Mouse (Mus musculus): ENCODE data around the gene Zscan22. TPM values are rescaled to one million over a fixed set of nuclear protein-coding genes. Genes with fewer than 3 reads are reported as not detected.
A peak's percentile ranks its signal among the peaks of the same experiment; 100 is the strongest.
"Not testable (repeated sequence)": the region's sequence is repeated elsewhere in the genome, so short reads cannot be mapped to it uniquely, and the experiment has no call there.

Zscan22 gene
- total RNA-seq (2021), result 1 to 10 TPM; 2.8 to 3.4 TPM
- long read RNA-seq, experiment 1, partial matches to known transcripts, result 0 of 3 reads
- long read RNA-seq, experiment 1, other reads (novel, unspliced or antisense), result 1 of 3 reads
- long read RNA-seq, experiment 2, result 0 reads

- peak; percentile 96 for DNase-seq (ENCODE audit: low spot score)
Observed at GRCm38 (mm10) chr7:12897655-12898410, at the start of gene Zscan22. Zscan22 (plus strand) TSS chr7:12897815.

DNA sequence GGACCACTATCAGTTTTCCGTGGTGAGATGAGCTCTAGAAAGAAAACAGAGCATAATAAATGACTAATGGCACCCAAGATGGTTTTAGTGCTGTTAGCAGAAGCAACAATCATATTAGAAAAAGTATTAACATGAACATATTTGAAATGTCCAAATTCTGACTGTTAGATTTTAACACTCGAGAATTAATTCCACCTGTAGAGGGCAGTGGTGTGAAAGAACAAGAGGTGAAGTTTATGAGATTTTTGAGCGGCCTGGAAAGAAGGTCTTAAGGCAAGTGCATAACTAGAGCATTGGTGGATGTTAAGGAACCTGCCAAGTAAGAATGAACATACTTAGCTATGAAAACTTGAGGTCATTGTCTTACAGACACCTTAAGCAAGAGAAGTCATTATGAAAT, 23.3 kb upstream of the Zscan22 start:
- DNase-seq (ENCODE audit: low spot score), result peak; percentile 8

- DNase-seq (ENCODE audit: low spot score), result no peak
Observed at GRCm38 (mm10) chr7:12880036-12880435, 17.6 kb upstream of the Zscan22 start.

DNA sequence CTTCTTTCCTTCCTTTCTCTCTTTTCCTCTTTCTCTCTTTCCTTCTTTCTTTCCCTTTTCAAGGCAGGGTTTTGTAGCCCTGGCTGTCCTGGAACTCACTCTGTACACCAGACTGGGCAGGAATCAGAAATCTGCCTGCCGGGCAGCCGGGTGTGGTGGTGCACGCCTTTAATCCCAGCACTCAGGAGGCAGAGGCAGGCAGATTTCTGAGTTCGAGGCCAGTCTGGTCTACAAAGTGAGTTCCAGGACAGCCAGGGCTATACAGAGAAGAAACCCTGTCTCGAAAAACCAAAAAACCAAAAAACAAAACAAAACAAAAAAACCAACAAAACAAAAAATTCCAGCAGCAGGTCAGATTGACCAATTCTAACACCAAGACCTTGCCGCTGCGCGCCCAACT, 17.1 kb upstream of the Zscan22 start:
- not testable (repeated sequence) for DNase-seq (ENCODE audit: low spot score)

DNA sequence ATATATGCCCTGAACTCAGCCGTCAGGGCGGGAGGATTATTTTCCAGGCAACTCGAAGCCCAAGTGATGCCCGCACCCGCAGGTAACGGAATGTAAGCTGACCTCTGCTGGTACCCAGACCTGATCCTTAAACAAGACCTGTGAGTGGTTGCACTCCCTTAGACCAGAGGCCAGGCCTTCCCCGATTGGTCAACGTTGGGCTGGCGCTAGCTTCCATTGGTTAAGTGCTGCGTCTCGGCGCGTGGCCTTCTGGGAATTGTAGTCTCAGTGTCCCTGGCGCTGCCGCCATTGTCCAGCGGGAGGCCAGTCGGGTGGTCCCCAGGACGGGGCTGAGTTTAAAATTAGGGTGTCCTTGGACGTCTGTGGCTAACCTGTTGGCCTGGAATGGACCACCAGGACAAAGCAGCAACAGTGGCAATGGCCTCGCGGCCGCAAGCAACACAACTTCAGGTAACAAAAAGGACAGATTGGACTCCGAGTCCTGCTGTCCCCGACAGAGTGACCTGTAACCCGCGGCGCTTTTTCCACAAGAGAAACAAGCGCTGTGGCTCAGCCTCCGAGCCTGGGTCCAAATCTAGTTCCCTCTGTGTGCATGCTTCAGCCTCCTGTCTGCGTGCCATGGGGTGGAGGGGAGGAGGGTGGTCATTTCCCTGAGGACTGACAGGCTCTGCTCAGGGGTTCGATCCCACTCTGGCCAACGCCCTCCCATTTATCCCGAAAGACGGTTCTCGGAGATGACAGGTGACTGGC, 16.5 kb upstream of the Zscan22 start, which contains the start of gene Zfp128:
Zfp128 (plus strand) TSS at position 267 of the 750 bp plus-strand sequence.
- DNase-seq (ENCODE audit: low spot score), result peak; percentile 95

DNA sequence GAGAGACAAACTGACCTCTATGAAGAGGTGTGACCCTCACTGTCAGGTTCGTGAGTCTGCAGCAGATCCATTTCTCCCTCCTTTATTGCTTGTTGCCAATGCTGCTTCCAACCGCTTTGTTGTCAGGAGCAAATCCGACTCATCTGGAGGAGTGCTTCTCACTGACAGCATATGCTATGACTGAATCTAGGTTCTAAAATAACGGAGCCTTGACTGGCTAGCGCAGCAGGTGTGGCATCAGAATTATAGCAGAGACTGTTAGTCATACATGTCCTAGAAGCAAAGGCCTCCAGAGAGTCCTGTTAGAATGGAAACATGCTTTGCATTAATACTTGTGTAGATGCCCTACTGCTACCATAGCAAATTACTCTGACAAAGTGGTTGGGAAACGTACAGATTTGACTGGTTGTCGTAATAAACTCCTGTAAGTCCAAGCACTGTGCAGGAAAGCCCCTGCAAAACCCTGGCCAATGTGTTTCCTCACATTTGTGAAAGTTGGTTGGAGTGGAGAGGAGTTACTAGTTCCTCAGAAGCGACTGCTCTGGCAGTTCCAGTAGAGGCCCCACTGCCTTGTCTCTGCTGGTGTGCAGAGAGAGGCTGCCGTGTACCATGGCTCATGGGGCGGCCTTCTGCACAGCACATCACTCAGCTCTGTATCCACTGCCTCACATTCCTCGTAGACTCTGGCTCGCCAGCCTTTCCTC, 10.9 kb upstream of the Zscan22 start:
- no peak for DNase-seq (ENCODE audit: low spot score)

DNA sequence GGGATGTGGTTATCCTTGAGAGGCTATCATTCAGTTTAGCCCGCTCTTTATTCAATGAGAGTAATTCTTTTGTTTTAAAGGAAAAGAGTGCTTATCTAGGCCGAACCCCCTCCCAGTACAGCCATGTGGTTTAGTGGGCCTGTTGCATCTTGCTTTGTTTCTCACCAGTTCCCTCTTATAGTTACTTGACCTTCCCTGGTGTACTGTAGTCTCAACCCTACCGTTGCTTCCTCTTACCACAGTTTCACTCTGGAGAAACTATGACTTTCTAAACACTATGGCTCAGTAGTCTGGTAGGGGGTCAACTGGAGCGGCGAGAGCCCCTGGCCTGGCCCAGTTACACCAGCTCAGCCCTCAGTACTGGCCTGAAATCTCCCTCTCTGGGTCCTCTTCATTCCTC, 10.0 kb upstream of the Zscan22 start:
- no peak for DNase-seq (ENCODE audit: low spot score)

DNA sequence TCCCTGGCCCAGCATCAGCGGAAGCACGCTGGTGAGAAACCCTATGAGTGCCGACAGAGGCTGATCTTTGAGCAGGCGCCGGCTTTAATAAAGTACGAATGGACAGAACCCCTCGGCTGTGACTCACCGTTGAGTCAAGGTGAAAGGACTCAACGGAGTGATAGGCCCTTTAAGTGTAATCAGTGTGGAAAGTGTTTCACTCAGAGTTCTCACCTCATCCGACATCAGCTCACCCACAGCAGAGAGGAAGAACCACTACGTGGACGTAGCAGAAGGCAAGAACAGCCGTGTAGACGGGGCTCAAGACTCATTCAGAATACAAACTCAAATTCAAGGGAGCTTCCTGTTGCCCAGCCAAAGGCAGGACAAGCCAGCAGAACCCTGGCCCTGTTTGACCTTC, 6.7 kb upstream of the Zscan22 start:
- DNase-seq (ENCODE audit: low spot score), result no peak

- DNase-seq (ENCODE audit: low spot score), result no peak
Observed at GRCm38 (mm10) chr7:12891334-12891733, 6.3 kb upstream of the Zscan22 start.

DNA sequence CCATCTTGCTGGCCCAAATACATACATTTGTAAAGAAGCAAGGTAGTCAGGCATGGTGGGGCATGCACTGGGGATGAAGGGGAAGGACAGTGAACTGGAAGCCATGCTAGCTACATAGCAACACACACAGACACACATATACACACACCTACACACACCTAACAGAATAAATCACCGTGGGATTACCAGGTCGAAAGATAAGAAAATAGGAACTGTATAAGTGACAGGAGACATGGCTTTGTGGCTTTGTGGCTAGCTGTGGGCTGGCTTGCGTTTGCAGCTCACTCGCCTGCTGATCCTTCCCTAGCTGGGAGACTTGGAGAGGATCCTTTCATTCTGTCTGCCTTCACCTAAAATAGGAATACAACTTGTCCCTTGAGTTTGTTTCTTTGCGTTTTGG, 3.9 kb downstream of the Zscan22 start:
- no peak for DNase-seq (ENCODE audit: low spot score)

- no peak for DNase-seq (ENCODE audit: low spot score)
Observed at GRCm38 (mm10) chr7:12903623-12904022, 6.0 kb downstream of the Zscan22 start.

GRCm38 (mm10) chr7:12905146-12905545, 7.5 kb downstream of the Zscan22 start:
- no peak for DNase-seq (ENCODE audit: low spot score)

- DNase-seq (ENCODE audit: low spot score), result peak; percentile 79
Observed at GRCm38 (mm10) chr7:12909498-12909962, 11.9 kb downstream of the Zscan22 start.

DNA sequence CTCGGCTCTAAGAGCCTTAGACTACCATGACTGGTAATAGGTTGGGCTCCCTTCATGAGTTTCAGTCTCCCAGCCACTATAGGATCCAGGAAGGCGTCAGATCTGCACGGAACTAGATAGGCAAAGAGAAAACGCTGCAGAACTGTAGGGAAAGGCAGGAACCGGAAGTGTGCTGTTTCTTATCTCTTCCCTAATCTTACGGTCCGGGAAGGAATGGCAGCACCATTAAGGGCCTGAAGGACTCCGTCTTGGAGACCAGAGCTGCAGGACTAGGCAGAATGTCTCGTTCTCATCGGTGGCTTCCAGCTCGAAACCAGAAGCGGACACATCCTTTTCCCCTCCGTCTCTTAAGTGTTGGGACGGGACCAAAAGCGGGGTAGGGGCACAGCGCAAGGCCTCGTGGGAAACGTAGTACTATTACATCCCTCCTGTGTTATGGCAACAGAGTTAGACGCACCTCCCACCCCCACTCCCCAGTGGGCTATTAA, 12.6 kb downstream of the Zscan22 start:
- peak; percentile 53 for DNase-seq (ENCODE audit: low spot score)

DNA sequence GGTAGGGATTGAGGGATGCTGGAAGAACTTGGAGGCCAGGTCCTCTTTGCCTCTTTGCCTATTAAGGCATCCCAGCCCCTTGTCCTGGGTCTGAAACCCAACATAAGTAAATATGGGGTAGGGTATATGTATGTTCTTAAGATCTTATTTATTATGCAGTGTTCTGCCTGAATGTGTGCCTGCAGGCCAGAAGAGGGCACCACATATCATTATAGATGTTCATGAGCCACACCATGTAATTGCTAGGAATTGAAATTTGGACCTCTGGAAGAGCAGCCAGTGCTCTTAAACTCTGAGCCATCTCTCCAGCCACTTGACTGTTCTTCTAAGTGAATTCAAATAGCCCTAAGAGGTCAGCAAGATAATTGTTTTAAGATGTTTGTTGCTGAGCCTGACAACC, 15.9 kb downstream of the Zscan22 start:
- DNase-seq (ENCODE audit: low spot score), result no peak

GRCm38 (mm10) chr7:12920495-12920894, 22.9 kb downstream of the Zscan22 start:
- not testable (repeated sequence) for DNase-seq (ENCODE audit: low spot score)

DNA sequence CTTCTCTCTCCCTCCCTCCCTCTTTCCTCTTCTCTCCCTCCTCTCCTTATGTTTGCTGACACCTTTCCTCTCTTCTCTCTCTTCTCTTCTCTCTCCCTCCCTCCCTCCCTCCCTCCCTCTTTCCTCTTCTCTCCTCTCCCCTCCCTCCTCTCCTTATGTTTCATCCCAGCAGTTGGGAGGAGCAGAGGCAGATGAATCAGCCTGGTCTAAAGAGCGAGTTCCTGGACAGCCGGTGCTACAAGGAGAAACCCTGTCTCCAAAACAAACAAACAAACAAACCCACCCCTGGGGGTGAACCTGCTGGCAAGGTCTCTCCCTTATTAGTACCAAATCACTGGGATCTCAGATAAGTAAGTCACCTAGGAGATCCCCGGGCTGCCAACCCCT, 23.7 kb downstream of the Zscan22 start:
- DNase-seq (ENCODE audit: low spot score), result no peak

DNA sequence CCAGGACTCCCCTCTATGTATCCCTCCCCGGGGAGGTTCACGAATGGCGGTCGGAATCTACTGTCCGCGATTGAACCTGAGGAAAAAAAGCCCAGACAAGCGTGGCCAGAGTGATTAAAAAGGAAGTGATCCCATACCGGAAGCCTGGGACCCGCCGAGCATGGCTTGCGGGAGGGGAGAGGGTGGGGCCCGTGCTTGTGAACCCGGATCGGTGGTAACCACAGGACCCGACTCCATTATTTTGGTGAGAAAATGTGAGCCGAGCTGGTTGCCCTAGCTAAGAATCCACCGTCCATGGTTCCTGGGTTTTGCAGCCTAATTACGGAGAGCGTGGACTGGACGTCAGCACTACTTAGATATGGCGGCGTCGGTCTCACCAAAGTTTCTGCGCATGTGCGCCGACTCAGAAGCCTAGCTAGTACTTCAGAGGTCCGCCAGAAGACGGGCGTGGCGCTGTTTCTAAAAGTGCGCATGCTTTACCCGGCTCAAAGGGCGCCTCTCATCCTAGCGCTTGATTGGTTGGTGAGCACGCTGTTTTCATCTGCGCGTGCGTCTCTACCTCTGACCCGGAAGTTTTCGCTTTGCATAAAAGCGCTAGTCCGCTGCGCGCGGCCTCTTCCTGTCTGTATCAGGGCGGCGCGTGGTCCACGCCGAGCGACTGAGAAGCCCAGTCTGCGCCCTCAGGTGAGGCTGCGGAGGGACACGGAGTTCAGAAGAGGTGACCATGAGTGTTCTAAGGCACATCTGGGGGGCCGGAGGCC, 24.3 kb downstream of the Zscan22 start, which contains the start of gene Rps5:
Rps5 (plus strand) TSS at position 586 of the 761 bp plus-strand sequence.
- DNase-seq (ENCODE audit: low spot score), result peak; percentile 99

DNA sequence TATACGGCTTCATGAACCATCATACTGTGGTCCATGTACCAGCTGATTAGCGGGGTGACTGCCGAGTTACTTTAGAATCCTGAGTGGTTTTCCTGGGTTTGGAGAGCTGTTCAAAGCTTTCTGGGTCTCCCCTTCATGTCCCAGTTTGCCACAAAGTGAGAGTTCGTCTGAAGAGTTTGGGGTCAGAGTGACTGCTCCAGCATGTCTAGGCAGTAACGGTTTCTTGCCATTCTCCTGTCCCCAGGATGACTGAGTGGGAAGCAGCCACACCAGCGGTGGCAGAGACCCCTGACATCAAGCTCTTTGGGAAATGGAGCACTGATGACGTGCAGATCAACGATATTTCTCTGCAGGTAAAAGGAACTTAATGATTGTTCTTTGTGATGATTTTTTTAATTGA, 25.1 kb downstream of the Zscan22 start:
- DNase-seq (ENCODE audit: low spot score), result no peak

GRCm38 (mm10) chr7:12926316-12926715, 28.7 kb downstream of the Zscan22 start:
- DNase-seq (ENCODE audit: low spot score), result no peak

DNA sequence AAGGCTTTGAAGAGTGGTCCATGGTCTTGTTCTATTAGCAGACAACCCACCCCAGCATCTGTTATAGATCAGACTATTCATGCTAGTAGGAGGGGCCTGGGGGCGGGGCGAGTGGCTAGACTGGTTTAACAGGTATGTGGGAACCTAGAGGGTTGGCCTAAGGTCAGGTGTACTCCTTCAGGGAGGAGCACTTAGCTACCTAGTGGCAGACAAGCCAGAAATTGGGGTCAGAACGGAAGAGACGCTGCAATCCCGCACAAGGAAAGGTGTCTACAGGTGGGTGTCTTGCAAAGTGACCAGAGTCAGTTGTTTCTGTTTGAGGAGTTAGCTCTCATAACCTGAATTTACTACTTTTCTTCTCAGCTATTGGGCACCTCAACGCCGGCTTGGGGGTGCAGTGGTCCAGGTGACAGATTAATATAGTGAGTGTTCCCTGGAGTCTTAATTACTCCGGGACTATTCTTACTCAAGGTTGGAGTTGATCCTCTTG, 29.6 kb downstream of the Zscan22 start, which contains the start of gene Rnf225:
Rnf225 (plus strand) TSS at position 226 of the 490 bp plus-strand sequence.
- DNase-seq (ENCODE audit: low spot score), result no peak

All from gastrocnemius, adult 18-20 months (tissue).